Mouse (Mus musculus) thymus, adult 2 months (tissue): Measurements from ENCODE around the gene Asf1a.

Source experiments
- CTCF ChIP-seq: fragments of 200-500 bp; IDR thresholded peaks from 2 replicates; pipeline ENCODE4 v1.5.1; 2012; ENCODE audit warnings: mild to moderate bottlenecking, control low read depth, low read length, moderate library complexity, borderline replicate concordance; ENCODE audit not compliant: control insufficient read depth, poor library complexity, insufficient read depth; ENCODE audit errors: extremely low read depth
- POLR2A ChIP-seq: fragments of 200-500 bp; IDR thresholded peaks from 2 replicates; pipeline ENCODE4 v1.6.1; 2012; ENCODE audit warnings: mild to moderate bottlenecking, low read length, control low read depth, moderate library complexity; ENCODE audit not compliant: control insufficient read depth, poor library complexity, insufficient read depth; ENCODE audit errors: extremely low read depth

GRCm38 (mm10) chr10:53595744-53596676 lies 547 bp upstream of the Asf1a start:
- TF ChIP-seq POLR2A (no peak), CTCF (no peak)
